Mouse (Mus musculus): ENCODE results near the gene Six5.

DNA sequence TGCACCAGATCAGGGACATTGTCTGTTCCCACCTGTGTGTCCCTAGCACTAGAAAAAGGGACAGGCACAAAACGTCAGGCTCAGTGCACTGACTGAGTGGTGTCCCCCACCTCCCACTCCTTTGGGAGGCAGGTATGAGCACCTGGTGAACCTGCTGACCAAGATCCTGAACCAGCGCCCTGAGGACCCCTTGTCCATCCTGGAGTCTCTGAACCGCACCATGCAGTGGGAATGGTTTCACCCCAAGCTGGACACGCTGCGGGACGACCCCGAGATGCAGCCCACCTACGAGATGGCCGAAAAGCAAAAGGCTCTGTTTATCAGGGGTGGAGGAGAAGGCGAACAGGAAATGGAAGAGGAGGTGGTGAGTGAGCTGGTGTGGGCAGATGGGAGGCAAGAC lies 37.0 kb upstream of the Six5 start:
- TF ChIP-seq GATA1 (IDR thresholded peaks at IDR 0.05; ENCODE audit: low read length) (no peak), TAL1 (IDR thresholded peaks at IDR 0.05; ENCODE audit: low read length) (no peak)
